Mouse (Mus musculus) heart, adult 2 months (tissue): ENCODE measurements around the gene Lrfn2.

Experiments
- CTCF ChIP-seq: fragments of 200-600 bp; IDR thresholded peaks from 2 replicates; pipeline ENCODE4 v1.8.1; 2022; ENCODE audit warnings: antibody characterized with exemption, mild to moderate bottlenecking, moderate library complexity
- EP300 ChIP-seq: fragments of 200-500 bp; IDR thresholded peaks from 2 replicates; pipeline ENCODE4 v1.6.1; 2011; ENCODE audit warnings: low read depth, low read length, control low read depth; ENCODE audit not compliant: insufficient read depth
- POLR2A ChIP-seq: fragments of 200-500 bp; IDR thresholded peaks from 2 replicates; pipeline ENCODE4 v1.6.1; 2011; ENCODE audit warnings: mild to moderate bottlenecking, low read depth, low read length, control low read depth; ENCODE audit not compliant: insufficient read depth

GRCm38 (mm10) chr17:48887472-48888385, 44.5 kb upstream of the Lrfn2 start:
- TF ChIP-seq EP300 (no peak), CTCF (no peak), POLR2A (no peak)
